Mouse (Mus musculus): ENCODE measurements around the gene Nub1.

Gene Nub1

DNA sequence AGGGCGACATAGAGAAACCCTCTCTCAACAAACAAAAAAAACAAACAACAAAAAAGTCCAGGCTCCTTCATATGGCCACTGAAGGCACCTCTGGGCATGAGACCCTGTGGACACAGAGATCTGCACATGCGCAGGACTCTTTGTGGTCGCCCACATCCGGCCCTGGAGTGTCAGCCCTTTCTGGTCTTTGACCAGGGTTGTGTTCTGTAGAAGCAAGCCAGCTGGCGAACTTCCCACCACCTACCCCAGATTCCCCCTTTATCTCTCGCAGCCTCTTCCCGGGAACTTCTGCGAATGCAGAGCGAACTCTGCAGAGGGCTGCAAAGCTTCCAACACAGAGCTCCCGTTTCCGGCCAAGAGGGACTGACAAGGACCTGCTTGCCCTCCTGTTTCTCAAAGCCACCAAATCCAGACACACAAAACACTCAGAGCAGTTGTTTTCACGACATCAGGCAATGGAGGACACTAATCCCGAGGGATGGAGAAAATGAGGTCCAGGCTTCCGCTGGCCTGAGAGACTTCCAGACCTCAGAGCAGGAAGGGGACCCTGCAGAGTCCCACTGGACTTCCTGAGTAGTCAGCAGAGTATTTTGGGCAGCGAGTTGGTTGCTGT is 53.9 kb downstream of the Nub1 start:
- DNase-seq (ENCODE audit: extremely low read depth, insufficient read length, low spot score), result peak; percentile 35

DNA sequence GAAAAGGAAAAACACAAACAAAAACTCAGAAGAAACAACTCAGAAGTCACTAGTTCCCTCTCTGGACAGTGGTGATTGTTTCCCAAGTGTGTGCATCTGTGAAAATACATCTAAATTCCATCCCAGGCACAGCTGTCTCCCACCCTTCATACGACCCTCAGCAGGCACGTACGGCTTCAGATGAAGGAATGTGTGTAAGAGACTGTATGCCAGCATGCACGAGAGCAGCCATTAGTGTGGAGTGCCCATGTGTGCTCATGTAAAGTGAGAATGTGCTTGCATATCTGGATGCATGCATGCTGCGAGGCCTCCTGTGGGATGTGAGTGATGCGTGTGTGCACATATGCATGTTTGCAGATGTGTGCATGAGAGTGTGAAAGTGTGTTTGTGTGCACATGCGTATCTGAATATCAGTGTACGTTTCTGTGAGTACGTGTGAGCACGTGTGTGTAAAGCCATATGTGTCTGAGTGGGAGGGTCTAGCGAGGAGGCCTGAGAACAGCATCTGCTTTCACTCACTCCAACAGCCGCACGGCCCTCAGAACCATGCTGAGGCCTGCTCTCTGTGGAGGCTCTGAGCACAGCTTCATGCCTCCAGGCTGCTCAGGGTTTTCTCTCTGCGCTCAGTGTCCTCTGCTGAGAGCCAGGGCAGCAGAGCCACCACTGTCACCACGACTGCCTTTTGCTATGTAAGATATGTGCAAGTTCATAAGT is 56.0 kb downstream of the Nub1 start:
- DNase-seq (ENCODE audit: extremely low read depth, insufficient read length, low spot score), result no peak

DNA sequence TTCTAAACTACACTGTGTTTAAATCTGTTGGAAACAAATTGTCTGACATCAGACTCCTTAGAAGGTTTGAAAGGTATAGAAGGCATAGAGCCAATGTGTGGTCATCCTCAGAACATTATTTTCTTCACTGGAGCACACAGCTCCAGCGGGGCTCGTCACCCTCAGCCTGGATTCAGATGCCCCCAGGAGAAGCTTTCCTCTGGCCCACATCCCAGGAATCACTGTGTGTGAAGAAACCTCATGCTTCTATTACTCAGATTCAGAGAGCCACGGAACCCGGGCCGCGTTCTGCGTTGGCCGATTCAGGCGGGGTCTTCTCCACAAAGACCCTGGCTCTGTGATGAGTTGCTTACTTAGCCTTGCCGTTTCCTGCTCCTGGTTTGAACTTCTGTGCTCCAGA is 58.6 kb downstream of the Nub1 start:
- DNase-seq (ENCODE audit: extremely low read depth, insufficient read length, low spot score), result no peak

DNA sequence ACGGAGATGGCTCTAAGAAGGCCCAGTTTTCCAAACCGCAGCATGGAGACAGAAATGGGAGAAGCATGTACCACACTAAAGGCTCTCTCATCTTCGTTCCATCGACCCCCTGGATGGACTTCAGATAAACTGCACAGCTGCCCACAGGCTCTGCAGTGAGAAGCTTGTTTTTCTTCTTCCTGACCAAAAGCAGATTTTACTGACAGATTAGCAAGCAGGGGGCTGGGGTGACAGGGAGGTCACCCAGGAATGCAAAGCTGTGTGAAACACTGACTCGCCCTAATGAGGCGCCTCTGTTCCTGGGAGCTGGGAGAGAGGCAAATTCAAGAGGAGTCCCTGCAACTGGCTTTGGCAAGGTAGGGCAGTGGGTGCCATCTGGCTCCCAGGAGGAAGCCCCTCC is 62.2 kb downstream of the Nub1 start:
- DNase-seq (ENCODE audit: extremely low read depth, insufficient read length, low spot score), result no peak

DNA sequence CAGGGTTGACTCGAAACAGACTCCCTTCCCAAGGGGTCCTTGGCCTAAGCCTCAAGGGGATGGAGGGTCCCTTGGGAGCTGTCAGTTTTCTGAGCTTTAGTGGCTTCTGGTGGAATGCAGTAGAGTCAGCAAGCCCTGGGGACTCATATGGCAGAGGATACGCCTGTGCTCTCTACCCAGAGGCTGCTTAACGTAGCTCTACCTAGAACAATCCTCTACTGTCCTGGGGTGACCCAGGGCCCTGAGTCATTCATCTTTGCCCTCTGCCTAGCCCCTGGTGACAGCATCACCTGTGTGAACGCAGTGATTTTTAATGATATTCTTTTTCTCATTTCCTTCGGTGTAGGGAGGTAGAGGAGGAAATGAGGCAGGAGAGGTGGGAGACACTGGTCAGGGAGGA is 64.4 kb downstream of the Nub1 start:
- DNase-seq (ENCODE audit: extremely low read depth, insufficient read length, low spot score), result no peak

DNA sequence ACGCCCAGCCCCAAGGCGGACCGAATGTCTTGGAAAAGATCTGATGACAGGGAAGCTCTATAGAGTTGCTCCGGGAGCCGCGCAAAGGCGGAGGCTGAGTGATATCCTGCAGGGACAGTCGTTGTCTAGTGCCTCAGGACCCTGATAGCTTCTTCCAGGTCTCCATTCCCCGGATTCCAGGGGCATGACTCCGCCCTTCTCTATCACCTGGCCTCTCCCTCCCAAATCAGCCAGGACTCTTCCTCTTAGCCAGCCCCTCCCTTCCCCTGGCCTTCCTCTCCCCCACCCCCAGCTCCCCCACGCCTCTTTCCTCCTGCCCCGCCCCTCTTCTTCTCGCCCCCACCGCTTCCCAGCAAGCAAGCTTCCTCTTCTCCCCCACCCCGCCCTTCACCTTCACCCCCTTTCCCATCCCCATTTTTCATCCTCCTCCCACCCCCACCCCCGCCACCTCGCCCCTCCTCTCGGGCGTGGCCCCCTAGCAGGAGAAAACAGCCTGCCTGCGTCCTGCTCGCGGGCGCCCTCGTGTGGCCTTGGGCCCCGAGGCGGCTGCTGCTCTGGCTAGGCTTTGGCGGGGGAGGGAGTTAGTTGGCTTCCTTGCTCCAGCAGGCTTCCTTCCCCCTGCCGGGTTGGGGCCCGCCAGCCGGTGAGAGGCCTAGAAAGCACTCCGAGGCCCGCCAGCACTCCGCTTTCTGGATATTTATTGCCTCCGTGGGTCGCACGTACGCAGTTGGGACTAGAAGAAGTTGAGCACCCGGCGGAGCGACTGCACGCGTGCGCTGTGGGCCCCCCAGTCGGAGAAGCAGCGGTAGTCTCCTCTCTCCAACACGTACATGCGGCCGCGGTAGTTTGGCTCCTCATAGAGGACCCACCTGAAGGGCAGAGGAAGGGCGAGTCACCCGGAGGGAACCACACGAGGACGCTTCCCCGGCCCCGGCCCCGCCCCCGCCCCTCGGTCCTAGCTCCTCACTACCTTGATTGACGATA is 65.3 kb downstream of the Nub1 start:
- peak; percentile 86 for DNase-seq (ENCODE audit: extremely low read depth, insufficient read length, low spot score)

DNA sequence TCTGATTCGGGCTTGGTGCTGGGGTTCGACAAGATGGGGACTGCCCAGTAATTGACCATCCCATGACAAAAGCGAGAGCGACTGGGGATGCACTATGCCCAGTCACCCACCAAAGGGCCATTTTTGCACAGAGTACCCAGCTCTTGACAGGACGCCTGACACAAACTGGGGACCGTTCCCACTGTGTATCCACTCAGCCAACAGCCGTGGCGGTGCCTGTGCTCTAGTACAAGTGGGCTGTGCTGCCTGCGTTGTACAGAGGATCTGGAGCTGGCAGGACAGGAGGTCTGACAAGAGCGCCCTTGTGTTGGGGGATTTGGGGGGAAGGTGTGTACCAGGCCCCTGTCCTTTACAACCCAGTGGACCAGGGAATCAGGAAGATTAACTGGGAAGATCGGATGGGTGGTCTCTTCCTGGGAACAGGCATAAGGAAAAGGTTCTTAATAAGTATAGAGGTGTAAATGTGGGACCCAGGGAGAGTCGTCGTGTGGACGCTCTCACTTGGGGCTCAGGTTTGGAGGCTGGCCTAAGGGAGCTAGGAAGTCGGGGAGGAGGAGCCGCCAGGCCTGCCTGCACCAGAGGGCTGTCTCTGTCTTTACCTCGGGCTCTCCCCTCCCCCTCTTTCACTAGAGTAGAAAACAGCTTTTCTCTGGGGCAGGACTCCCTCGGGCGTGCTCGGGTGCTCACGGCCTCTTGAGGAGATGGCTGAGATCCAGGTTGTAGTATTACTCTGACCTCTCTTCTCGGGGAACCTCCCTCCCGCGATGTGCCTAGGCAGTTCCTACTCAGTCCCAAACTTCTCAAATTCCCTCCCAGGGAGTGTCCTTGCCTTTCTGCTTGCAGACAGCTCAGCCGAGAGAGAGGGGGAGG is 66.2 kb downstream of the Nub1 start:
- peak; percentile 68 for DNase-seq (ENCODE audit: extremely low read depth, insufficient read length, low spot score)

DNA sequence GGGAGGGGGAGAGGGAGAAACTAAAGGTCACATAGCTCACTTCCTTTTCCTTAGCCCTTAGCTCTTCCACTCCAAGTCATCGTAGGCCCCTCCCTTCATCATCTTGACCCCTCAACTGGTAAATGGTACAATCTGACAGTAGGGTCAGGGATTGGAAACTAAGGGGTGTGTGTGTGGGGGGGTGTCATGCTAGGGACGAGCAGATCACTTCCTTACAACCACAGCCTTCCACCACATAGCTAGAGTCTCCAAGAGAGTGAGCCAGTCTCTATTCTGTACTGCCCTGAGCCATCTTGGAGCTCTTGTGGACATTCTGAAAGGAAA is 66.8 kb downstream of the Nub1 start:
- DNase-seq (ENCODE audit: extremely low read depth, insufficient read length, low spot score), result no peak

DNA sequence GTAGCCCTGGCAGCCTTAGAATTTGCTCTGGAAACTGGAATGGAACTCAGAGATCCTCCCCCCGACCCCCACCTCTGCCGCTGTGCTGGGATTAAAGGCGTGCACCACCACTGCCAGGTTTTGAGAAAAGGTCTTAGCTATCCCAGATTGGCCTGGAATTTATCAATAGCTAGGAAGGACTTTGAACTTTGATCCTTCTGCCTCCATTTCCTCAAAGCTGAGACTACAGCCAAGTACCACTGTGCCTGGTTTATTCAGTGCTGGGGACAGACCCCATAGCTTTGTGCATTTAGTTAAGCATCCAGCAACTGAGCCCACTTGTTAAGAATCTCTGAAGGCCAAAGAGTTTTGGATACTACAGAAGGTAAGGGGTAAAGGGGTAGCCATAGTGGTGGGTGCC is 71.6 kb downstream of the Nub1 start:
- no peak for DNase-seq (ENCODE audit: extremely low read depth, insufficient read length, low spot score)

DNA sequence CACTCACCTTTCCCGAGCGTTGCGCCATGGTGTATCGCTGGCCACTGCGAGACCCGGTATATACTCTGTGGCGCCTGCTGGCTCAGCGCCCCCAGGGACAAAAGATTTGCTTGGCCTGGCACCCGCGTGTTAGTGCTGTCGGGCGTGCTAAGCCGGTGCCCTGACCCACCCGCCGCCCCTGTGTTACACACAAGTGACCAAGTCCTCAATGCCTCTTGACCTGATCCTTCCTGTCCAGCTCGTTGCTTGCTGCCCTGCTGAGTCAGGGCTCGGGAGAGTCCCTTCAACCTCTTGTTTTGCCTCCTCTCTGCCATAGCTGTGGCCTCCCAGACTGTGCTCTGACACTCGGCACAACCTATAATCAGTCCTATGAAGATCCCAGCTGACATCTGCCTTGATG is 72.5 kb downstream of the Nub1 start, which contains the start of gene Crygn:
Gene Crygn (minus strand): TSS at position 193 of the 400 bp plus-strand sequence.
- DNase-seq (ENCODE audit: extremely low read depth, insufficient read length, low spot score), result no peak
